Mouse (Mus musculus) embryonic facial prominence, embryonic 14.5 days (tissue): ENCODE measurements around the gene Bckdk. TPM values are rescaled to one million over a fixed set of nuclear protein-coding genes. Genes with fewer than 3 reads are reported as not detected.

Experiments
- ATAC-seq: fragments of 200-750 bp; cut with Nextera tagmentation; 2 replicates; pipeline ENCODE4 v1.8.0; 2017; ENCODE audit warnings: low read depth, moderate number of reproducible peaks, moderate TSS enrichment
- DNase-seq: peaks from one replicate; pipeline ENCODE4 v3.0.0-alpha.2; 2015; ENCODE audit warnings: low spot score
- H3K27ac ChIP-seq: fragments of 300-500 bp; sonication (generic); replicated peaks from 2 replicates; pipeline ENCODE4 v1.5.1; 2014; ENCODE audit warnings: low read depth, mild to moderate bottlenecking, low read length, moderate library complexity
- H3K27me3 ChIP-seq: fragments of 300-500 bp; sonication (generic); replicated peaks from 2 replicates; pipeline ENCODE4 v1.6.1; 2014; ENCODE audit warnings: low read length; ENCODE audit not compliant: control insufficient read depth, insufficient read depth
- H3K36me3 ChIP-seq: fragments of 300-500 bp; sonication (generic); 2 replicates; pipeline ENCODE4 v1.6.1; 2014; ENCODE audit warnings: low read length, mixed read lengths; ENCODE audit not compliant: control insufficient read depth, insufficient read depth
- H3K4me1 ChIP-seq: fragments of 300-500 bp; sonication (generic); 2 replicates; pipeline ENCODE4 v1.6.1; 2014; ENCODE audit warnings: antibody characterized with exemption, low read length; ENCODE audit not compliant: control insufficient read depth, insufficient read depth
- H3K4me2 ChIP-seq: fragments of 300-500 bp; sonication (generic); 2 replicates; pipeline ENCODE4 v1.6.1; 2014; ENCODE audit warnings: low read depth, mild to moderate bottlenecking, low read length, moderate library complexity, mixed read lengths
- H3K4me3 ChIP-seq: fragments of 300-500 bp; sonication (generic); 2 replicates; pipeline ENCODE4 v1.5.1; 2014; ENCODE audit warnings: low read depth, mild to moderate bottlenecking, low read length
- H3K9ac ChIP-seq: fragments of 300-500 bp; sonication (generic); 2 replicates; pipeline ENCODE4 v1.6.1; 2014; ENCODE audit warnings: low read depth, mild to moderate bottlenecking, low read length, moderate library complexity, mixed read lengths
- H3K9me3 ChIP-seq: fragments of 300-500 bp; sonication (generic); 2 replicates; pipeline ENCODE4 v1.6.1; 2016; ENCODE audit warnings: low read length; ENCODE audit not compliant: control insufficient read depth
- WGBS: fragments of 180-500 bp; shearing (Covaris S2); extraction: QIAGEN DNeasy Blood & Tissue Kit; methylation state at CpG from one replicate; pipeline ENCODE4 v1.1.7; 2014; 5-methylcytosine and 5-hydroxymethylcytosine counted together
- polyA plus RNA-seq: library from polyadenylated mRNA; unstranded; fragments of >200 nt; fragmentation: Nextera tagmentation; extraction: Ambion mirVana; gene quantifications from 2 replicates; pipeline ENCODE4 v1.2.1, GENCODE M21; 2014

Gene Bckdk
- polyA plus RNA-seq, 1 experiment from 2014 or later, result 121 TPM

- H3K4me1 ChIP-seq, result peaks cover 6% of the 10 kb centered on the region
- no peak for ATAC-seq
- DNase-seq, result peak; percentile 61
Measured at GRCm38 (mm10) chr7:127929923-127930322, 26.0 kb downstream of the Bckdk start, which contains the start of gene Prss8. TSS of gene Prss8 (minus strand) at chr7:127930104.

DNA sequence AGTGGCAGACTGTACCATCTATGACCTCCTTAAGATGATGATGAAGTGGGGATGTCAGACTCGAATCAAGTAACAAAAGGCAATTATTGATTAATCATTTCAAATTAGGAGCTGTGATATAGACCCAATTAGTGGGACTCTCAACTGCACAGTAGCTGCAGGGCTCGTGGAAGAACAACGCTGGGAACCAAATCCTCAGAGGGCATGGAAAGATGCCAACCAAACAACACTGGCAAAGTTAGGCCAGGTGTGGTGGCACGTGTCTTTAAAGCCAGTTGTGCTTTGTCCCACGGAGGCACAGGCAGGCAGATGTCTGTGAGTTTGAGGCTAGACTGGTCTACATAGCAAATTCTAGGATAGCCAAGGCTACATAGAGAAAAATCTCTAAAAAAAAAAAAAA is 26.8 kb downstream of the Bckdk start:
- DNase-seq, result no peak
- Histone ChIP-seq H3K9ac (no peak overlapping the region), H3K4me1 (peaks cover 7% of the 10 kb centered on the region), H3K4me2 (no peak overlapping the region), H3K36me3 (peaks cover 8% of the 10 kb centered on the region; the same call in 1 of the 2 replicates), H3K4me3 (no peak overlapping the region), H3K27ac (no peak overlapping the region), H3K27me3 (peaks cover 18% of the 10 kb centered on the region; the same call in 1 of the 2 replicates), H3K9me3 (no peaks in the 10 kb centered on the region)
- no peak for ATAC-seq
- WGBS, result 67% methylated on average over 5 of the region's 5 CpGs

More at GRCm38 (mm10) chr7:127929923-127930322, 26.0 kb downstream of the Bckdk start, which contains the start of gene Prss8:
- H3K4me2 ChIP-seq, result peak within 1 kb of the TSS; percentile 48
- peak within 1 kb of the TSS; percentile 36 for H3K4me3 ChIP-seq
- H3K27me3 ChIP-seq, result peaks cover 18% of the 10 kb centered on the region; the same call in 1 of the 2 replicates
- peaks cover 15% of the 10 kb centered on the region for H3K36me3 ChIP-seq
- H3K9me3 ChIP-seq, result no peaks in the 10 kb centered on the region
- 13% methylated on average over 6 of the region's 6 CpGs for WGBS
- H3K27ac ChIP-seq, result no peak within 1 kb of the TSS
- peak within 1 kb of the TSS; percentile 60 for H3K9ac ChIP-seq

DNA sequence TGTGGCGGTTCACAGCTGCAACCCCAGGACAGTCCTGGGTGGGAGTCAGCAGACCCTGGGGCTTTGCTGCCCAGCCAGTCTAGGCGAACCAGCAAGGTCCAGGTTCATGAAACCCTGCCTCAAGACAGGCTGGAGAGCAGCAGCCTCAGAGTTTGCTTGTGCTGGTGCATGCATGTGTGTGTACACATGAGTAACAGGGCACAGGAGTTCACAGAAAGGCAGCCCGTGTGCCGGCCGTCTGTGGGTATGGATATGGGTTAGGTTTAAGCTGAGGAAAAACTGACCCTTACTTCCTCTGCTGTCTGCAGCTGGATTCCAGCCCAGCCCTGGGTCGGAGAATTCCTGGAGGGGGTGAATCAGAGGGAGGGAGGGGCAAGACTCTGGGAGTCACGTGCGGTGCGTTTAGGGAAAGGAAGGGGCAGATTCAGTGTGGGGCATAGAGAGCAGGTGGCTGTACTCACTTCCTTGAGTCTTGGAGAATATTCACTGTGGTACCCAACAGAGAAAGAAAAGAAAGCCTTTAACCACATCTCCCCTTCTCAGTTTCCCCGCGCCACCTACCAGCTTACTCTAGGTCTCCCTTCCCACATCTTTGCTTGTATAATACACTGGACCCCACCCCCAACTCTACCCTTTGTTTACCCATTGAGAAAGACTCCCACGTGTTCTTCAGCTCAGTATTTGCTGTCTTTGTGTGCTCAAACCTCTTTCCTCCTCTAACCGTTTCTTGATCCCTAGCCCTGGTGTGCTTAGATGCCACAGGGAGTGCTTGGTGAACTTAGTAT is 27.7 kb downstream of the Bckdk start:
- peaks cover 13% of the 10 kb centered on the region for H3K4me1 ChIP-seq
- ATAC-seq, result peak; percentile 8; the same call in 1 of the 2 replicates
- peaks cover 18% of the 10 kb centered on the region; the same call in 1 of the 2 replicates for H3K27me3 ChIP-seq
- H3K4me2 ChIP-seq, result no peak overlapping the region
- no peaks in the 10 kb centered on the region for H3K9me3 ChIP-seq
- no peak overlapping the region for H3K4me3 ChIP-seq
- 27% methylated on average over 13 of the region's 13 CpGs for WGBS
- no peak overlapping the region for H3K9ac ChIP-seq
- H3K36me3 ChIP-seq, result peaks cover 3% of the 10 kb centered on the region; the same call in 1 of the 2 replicates
- peak overlapping the region; percentile 36; the same call in 1 of the 2 replicates for H3K27ac ChIP-seq
- DNase-seq, result peak; percentile 57

- Histone ChIP-seq H3K27ac (no peak overlapping the region), H3K4me1 (peaks cover 13% of the 10 kb centered on the region), H3K27me3 (peaks cover 18% of the 10 kb centered on the region; the same call in 1 of the 2 replicates), H3K9ac (no peak overlapping the region), H3K9me3 (no peaks in the 10 kb centered on the region), H3K4me3 (no peak overlapping the region), H3K4me2 (no peak overlapping the region), H3K36me3 (no peaks in the 10 kb centered on the region)
- ATAC-seq (peak; percentile 24; the same call in 1 of the 2 replicates), DNase-seq (peak; percentile 72)
- 16% methylated on average over 13 of the region's 13 CpGs for WGBS
Measured at GRCm38 (mm10) chr7:127932273-127933031, 28.6 kb downstream of the Bckdk start.

GRCm38 (mm10) chr7:127934075-127934474 is 30.2 kb downstream of the Bckdk start:
- DNase-seq, result no peak
- H3K36me3 ChIP-seq, result no peaks in the 10 kb centered on the region
- 0 out of 2 replicates have a peak overlapping the region, but pooled peaks have one; percentile 58 for H3K9ac ChIP-seq
- no peak overlapping the region for H3K4me3 ChIP-seq
- no peaks in the 10 kb centered on the region for H3K9me3 ChIP-seq
- peaks cover 13% of the 10 kb centered on the region for H3K4me1 ChIP-seq
- no peak overlapping the region for H3K27ac ChIP-seq
- ATAC-seq, result no peak
- H3K27me3 ChIP-seq, result peaks cover 9% of the 10 kb centered on the region; the same call in 1 of the 2 replicates
- whole genome bisulfite sequencing, result 72% methylated on average over 5 of the region's 5 CpGs
- H3K4me2 ChIP-seq, result no peak overlapping the region

DNA sequence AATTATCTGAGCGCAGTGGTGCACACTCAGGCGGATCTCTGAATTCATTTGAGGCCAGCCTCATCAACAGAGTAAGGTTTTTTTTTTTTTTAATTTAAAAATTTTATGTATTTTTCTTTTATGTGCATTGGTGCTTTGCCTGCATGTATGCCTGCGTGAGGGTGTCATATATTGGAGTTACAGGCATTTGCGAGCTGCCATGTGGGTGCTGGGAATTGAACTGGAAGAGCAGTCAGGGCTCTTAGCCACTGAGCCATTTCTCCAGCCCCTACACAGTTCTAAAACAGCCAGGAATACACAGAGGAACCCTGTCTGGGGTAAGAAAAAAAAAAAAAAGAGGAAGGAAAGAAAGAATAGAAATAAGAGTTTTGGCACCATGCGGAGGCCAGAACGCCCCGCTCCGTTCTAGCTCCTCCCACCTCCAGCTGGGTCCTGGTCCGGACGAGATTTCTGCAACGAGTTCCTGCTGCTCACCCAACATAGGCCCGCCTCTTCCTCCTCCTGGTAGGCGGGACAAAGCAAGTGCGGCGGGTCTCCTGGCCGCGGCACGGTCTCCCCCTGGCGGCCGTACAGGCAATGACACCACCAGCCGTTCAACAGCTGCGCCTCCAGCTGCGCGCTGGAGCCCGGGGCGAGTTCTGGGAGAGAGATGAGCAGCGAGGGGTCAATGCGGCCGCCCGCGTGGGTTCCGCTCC is 31.3 kb downstream of the Bckdk start:
- Histone ChIP-seq H3K9ac (peak overlapping the region; percentile 68), H3K4me3 (peak overlapping the region; percentile 77), H3K36me3 (no peaks in the 10 kb centered on the region), H3K4me2 (peak overlapping the region; percentile 81), H3K4me1 (peaks cover 13% of the 10 kb centered on the region), H3K27ac (peak overlapping the region; percentile 78), H3K9me3 (no peaks in the 10 kb centered on the region), H3K27me3 (0 out of 2 replicates have a peak, but pooled peaks cover 2% of the 10 kb centered on the region)
- peak; percentile 98 for DNase-seq
- ATAC-seq, result peak; percentile 95
- 8% methylated on average over 24 of the region's 32 CpGs for WGBS

DNA sequence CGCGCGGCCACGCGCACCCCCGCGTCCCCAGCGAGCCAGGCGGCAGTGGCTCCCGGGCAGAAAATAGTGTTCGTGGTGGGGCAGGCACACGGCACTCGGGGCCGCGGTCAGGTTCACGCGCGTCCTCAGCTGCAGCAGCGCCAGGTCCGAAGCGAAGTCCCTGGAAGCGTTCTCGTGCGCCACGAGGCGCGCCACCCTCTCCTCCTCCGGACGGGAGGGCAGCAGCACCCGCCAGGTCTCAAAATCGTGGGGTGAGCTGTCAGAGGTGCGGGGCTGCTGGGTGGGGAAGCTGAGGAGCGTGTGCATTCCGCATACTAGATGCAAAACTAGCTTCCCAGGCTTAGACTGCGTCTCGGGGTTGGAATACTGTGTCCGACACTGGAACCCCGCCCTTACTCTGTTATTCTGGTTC is 31.9 kb downstream of the Bckdk start:
- no peaks in the 10 kb centered on the region for H3K9me3 ChIP-seq
- H3K4me3 ChIP-seq, result peak overlapping the region; percentile 77
- peak overlapping the region; percentile 81 for H3K4me2 ChIP-seq
- peak overlapping the region; percentile 65; the same call in 1 of the 2 replicates for H3K27ac ChIP-seq
- peak; percentile 31 for ATAC-seq
- WGBS, result under 1% methylated on average over 27 of the region's 38 CpGs
- no peaks in the 10 kb centered on the region for H3K36me3 ChIP-seq
- DNase-seq, result peak; percentile 29
- H3K4me1 ChIP-seq, result peaks cover 13% of the 10 kb centered on the region
- H3K9ac ChIP-seq, result peak overlapping the region; percentile 68
- H3K27me3 ChIP-seq, result no peaks in the 10 kb centered on the region
